Mouse (Mus musculus) E14TG2a.4 (cell line): ENCODE data around the gene Syt3.

Source experiments
- CTCF ChIP-seq: conservative IDR thresholded peaks from 2 replicates; pipeline ENCODE4 v1.5.1; 2014; ENCODE audit warnings: low read length
- NANOG ChIP-seq: IDR thresholded peaks from 2 replicates; pipeline ENCODE4 v1.6.1; 2014; ENCODE audit warnings: borderline replicate concordance, low read length, mixed read lengths
- POU5F1 ChIP-seq: IDR thresholded peaks from 2 replicates; pipeline ENCODE4 v1.6.1; 2014; ENCODE audit warnings: low read length, borderline replicate concordance

- TF ChIP-seq CTCF (no peak), POU5F1 (no peak), NANOG (no peak)
Measured at GRCm38 (mm10) chr7:44392341-44392740, 8.4 kb downstream of the Syt3 start.
